Mouse (Mus musculus) embryonic facial prominence, embryonic 14.5 days (tissue): ENCODE data around the gene Slc43a2. TPM values are rescaled to one million over a fixed set of nuclear protein-coding genes. Genes with fewer than 3 reads are reported as not detected.

Experiments
- ATAC-seq: fragments of 200-750 bp; cut with Nextera tagmentation; 2 replicates; pipeline ENCODE4 v1.8.0; 2017; ENCODE audit warnings: low read depth, moderate number of reproducible peaks, moderate TSS enrichment
- DNase-seq: peaks from one replicate; pipeline ENCODE4 v3.0.0-alpha.2; 2015; ENCODE audit warnings: low spot score
- H3K27ac ChIP-seq: fragments of 300-500 bp; sonication (generic); replicated peaks from 2 replicates; pipeline ENCODE4 v1.5.1; 2014; ENCODE audit warnings: low read depth, mild to moderate bottlenecking, low read length, moderate library complexity
- H3K27me3 ChIP-seq: fragments of 300-500 bp; sonication (generic); replicated peaks from 2 replicates; pipeline ENCODE4 v1.6.1; 2014; ENCODE audit warnings: low read length; ENCODE audit not compliant: control insufficient read depth, insufficient read depth
- H3K36me3 ChIP-seq: fragments of 300-500 bp; sonication (generic); 2 replicates; pipeline ENCODE4 v1.6.1; 2014; ENCODE audit warnings: low read length, mixed read lengths; ENCODE audit not compliant: control insufficient read depth, insufficient read depth
- H3K4me1 ChIP-seq: fragments of 300-500 bp; sonication (generic); 2 replicates; pipeline ENCODE4 v1.6.1; 2014; ENCODE audit warnings: antibody characterized with exemption, low read length; ENCODE audit not compliant: control insufficient read depth, insufficient read depth
- H3K4me2 ChIP-seq: fragments of 300-500 bp; sonication (generic); 2 replicates; pipeline ENCODE4 v1.6.1; 2014; ENCODE audit warnings: low read depth, mild to moderate bottlenecking, low read length, moderate library complexity, mixed read lengths
- H3K4me3 ChIP-seq: fragments of 300-500 bp; sonication (generic); 2 replicates; pipeline ENCODE4 v1.5.1; 2014; ENCODE audit warnings: low read depth, mild to moderate bottlenecking, low read length
- H3K9ac ChIP-seq: fragments of 300-500 bp; sonication (generic); 2 replicates; pipeline ENCODE4 v1.6.1; 2014; ENCODE audit warnings: low read depth, mild to moderate bottlenecking, low read length, moderate library complexity, mixed read lengths
- H3K9me3 ChIP-seq: fragments of 300-500 bp; sonication (generic); 2 replicates; pipeline ENCODE4 v1.6.1; 2016; ENCODE audit warnings: low read length; ENCODE audit not compliant: control insufficient read depth
- WGBS: fragments of 180-500 bp; shearing (Covaris S2); extraction: QIAGEN DNeasy Blood & Tissue Kit; methylation state at CpG from one replicate; pipeline ENCODE4 v1.1.7; 2014; 5-methylcytosine and 5-hydroxymethylcytosine counted together
- polyA plus RNA-seq: library from polyadenylated mRNA; unstranded; fragments of >200 nt; fragmentation: Nextera tagmentation; extraction: Ambion mirVana; gene quantifications from 2 replicates; pipeline ENCODE4 v1.2.1, GENCODE M21; 2014

Gene Slc43a2
- polyA plus RNA-seq, 1 experiment from 2014 or later: 4.3 TPM

DNA sequence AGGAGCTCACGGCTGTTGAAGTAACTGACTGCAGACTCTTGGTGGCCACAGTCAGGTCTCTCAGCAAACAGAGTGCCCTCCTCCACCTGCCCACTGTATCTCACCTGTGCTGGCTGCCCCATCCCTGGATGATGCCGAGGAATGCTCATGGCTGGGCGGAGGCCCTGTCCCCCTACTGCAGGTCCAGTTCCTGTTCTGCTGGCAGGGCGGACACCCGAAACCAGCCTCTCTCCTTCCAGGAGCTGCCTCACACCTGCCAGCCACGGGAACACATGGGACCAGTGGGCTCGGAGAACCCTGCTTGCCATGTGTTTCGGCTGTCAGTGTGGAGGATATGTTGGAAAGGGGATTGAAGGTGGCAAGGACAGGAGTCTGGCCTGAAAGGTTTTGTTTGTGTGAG lies 8.7 kb downstream of the Slc43a2 start:
- Histone ChIP-seq H3K9me3 (no peaks in the 10 kb centered on the region), H3K4me3 (no peak overlapping the region), H3K27ac (no peak overlapping the region), H3K9ac (no peak overlapping the region), H3K27me3 (no peaks in the 10 kb centered on the region), H3K4me1 (no peaks in the 10 kb centered on the region), H3K4me2 (no peak overlapping the region), H3K36me3 (no peaks in the 10 kb centered on the region)
- DNase-seq: no peak
- 68% methylated on average over 8 of the region's 8 CpGs for WGBS
- ATAC-seq: no peak

DNA sequence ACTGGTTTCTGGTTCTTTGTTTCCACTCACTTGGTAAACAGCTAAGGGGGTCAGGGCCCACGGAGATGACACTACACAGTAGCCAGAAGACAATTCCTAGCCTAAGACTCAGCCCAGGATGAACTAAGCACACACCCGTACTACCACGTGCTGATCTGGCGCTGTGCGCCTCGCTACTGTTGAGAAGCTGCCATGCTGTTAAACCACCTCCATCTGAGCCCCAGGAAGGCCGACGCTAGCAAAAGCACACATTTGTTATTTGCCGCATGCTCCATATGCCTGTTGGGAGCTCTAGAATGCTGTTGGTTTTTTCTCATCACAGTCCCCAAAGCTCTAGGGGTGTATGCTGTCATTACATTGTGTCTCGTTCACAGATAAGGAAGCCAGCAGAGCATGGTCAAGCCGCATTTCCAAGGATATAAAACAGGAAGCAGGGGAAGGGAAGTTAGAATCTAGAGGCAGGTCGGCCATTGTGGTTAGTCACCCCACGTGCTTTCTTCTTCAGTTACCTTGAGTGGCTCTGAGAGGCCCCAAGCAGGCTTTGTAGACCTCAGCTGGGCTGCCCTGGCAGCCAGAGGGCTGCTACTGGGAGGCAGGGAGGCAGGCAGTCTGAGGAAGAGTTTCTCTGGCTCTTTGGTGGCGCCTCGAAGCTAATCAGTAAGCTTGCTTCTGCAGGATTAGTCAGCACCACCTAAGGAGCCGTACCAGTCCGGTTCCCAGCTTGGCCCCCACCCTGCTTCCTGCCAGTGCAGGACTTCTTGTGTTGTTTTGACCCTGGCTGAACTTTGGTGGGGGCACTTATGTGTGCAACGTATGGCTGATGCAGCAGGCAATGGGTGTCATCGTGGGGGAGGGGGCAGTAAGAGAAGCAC lies 9.5 kb downstream of the Slc43a2 start:
- H3K4me1 ChIP-seq: no peaks in the 10 kb centered on the region
- H3K4me3 ChIP-seq: no peak overlapping the region
- no peak overlapping the region for H3K4me2 ChIP-seq
- WGBS: 66% methylated on average over 19 of the region's 19 CpGs
- H3K9ac ChIP-seq: no peak overlapping the region
- H3K27ac ChIP-seq: no peak overlapping the region
- DNase-seq (no peak), ATAC-seq (no peak)
- no peaks in the 10 kb centered on the region for H3K36me3 ChIP-seq
- no peaks in the 10 kb centered on the region for H3K27me3 ChIP-seq
- no peaks in the 10 kb centered on the region for H3K9me3 ChIP-seq

- Histone ChIP-seq H3K27me3 (no peaks in the 10 kb centered on the region), H3K36me3 (no peaks in the 10 kb centered on the region), H3K9me3 (no peaks in the 10 kb centered on the region), H3K4me3 (no peak overlapping the region), H3K27ac (no peak overlapping the region), H3K4me1 (peaks cover 3% of the 10 kb centered on the region; the same call in 1 of the 2 replicates), H3K4me2 (no peak overlapping the region), H3K9ac (no peak overlapping the region)
- WGBS: 89% methylated on average over 9 of the region's 9 CpGs
- no peak for DNase-seq
- ATAC-seq: no peak
Measured at GRCm38 (mm10) chr11:75544713-75545112, 13.2 kb downstream of the Slc43a2 start.

GRCm38 (mm10) chr11:75546057-75546456 lies 14.6 kb downstream of the Slc43a2 start:
- no peak for DNase-seq
- ATAC-seq: no peak
- H3K4me3 ChIP-seq: no peak overlapping the region
- no peak overlapping the region for H3K9ac ChIP-seq
- no peaks in the 10 kb centered on the region for H3K9me3 ChIP-seq
- no peaks in the 10 kb centered on the region for H3K36me3 ChIP-seq
- 69% methylated on average over 4 of the region's 4 CpGs for WGBS
- H3K27ac ChIP-seq: no peak overlapping the region
- H3K4me1 ChIP-seq: peaks cover 5% of the 10 kb centered on the region; the same call in 1 of the 2 replicates
- H3K4me2 ChIP-seq: no peak overlapping the region
- no peaks in the 10 kb centered on the region for H3K27me3 ChIP-seq

DNA sequence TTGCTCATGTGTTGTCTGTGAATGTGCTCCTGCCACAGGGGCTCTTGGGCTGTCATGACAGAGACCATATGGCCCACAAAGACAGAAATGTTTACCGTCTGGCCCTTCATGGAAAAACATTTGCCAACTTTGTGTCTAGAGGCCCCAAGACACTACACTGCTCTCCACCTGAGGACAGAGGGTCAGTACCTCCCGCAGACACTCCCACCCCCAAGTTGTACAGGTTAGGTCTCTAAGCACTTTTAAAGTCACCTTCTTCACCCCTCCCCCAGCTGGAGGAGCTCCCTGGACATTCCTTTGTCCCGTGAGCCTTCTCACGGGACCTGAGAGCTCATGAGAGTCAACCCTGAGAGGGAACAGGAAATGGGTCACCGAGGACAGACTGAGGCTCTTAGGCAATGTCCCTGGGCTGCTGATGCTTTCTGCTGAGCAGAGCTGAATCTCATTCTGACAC lies 18.2 kb downstream of the Slc43a2 start:
- H3K9ac ChIP-seq: no peak overlapping the region
- no peaks in the 10 kb centered on the region for H3K36me3 ChIP-seq
- H3K4me3 ChIP-seq: no peak overlapping the region
- H3K4me2 ChIP-seq: no peak overlapping the region
- DNase-seq (no peak), ATAC-seq (no peak)
- H3K9me3 ChIP-seq: no peaks in the 10 kb centered on the region
- peaks cover 20% of the 10 kb centered on the region for H3K4me1 ChIP-seq
- no peaks in the 10 kb centered on the region for H3K27me3 ChIP-seq
- peak overlapping the region; percentile 58; the same call in 1 of the 2 replicates for H3K27ac ChIP-seq
- 41% methylated on average over 5 of the region's 5 CpGs for WGBS

DNA sequence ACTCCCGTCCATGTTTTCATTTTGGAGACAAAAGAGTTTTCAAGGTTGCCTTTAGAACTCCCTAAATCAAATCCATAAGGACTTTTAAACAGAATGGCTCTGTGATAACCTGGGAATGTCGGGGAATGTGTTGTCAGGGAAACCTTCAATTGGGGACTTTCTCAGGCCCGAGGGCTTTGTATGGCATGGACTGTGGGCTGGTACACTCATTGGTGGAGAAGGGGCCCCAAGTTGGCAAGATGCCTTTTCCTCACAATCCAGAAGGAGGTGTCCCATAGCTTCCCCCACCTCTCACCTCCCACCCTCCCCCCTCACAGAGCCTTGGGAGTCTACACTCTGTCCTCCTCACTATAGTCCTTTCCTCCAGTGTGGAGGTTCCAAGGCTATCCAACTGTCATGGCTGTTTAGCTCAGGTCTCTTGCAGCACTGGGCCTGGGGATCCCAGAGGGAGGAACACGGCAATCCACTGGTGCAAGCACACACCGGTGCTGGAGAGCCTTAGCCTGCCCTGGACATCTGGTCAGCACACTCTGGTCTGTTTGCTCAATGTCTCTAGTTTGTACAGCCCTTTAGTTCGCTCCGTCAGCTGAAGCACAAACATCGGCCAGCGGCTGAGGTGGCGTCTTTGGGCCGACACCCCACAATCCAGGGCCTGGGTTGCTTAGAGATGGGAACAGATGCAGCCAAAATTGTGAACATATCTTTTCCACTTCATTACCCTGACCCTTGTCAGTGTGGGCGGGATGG lies 18.9 kb downstream of the Slc43a2 start:
- Histone ChIP-seq H3K4me2 (no peak overlapping the region), H3K36me3 (no peaks in the 10 kb centered on the region), H3K9me3 (no peaks in the 10 kb centered on the region), H3K9ac (no peak overlapping the region), H3K27me3 (no peaks in the 10 kb centered on the region), H3K4me1 (peaks cover 20% of the 10 kb centered on the region), H3K27ac (peak overlapping the region; percentile 58; the same call in 1 of the 2 replicates), H3K4me3 (no peak overlapping the region)
- 53% methylated on average over 12 of the region's 12 CpGs for WGBS
- ATAC-seq: peak; percentile 5; the same call in 1 of the 2 replicates
- no peak for DNase-seq

DNA sequence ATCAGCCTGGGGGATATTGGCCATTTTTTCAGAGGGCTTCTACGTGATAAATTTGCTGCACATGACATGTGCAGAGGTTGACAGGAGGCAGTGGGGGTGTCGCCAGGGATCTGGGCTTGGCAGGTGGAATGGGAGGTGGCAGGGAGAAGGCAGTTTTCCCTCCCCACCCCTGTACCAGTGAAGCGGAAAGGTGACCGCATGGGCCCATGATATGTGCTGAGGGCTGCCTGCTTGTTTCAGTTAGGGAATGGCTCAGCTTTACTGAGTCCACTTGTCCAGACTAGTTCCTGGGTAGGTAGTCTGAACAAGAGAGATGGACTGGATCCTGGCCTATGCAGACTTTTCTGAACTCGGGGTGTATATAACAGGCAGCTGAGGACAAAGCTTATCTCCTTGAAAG lies 19.8 kb downstream of the Slc43a2 start:
- H3K4me2 ChIP-seq: no peak overlapping the region
- H3K4me3 ChIP-seq: no peak overlapping the region
- H3K9ac ChIP-seq: no peak overlapping the region
- peak overlapping the region; percentile 58; the same call in 1 of the 2 replicates for H3K27ac ChIP-seq
- no peaks in the 10 kb centered on the region for H3K9me3 ChIP-seq
- H3K36me3 ChIP-seq: no peaks in the 10 kb centered on the region
- no peak for DNase-seq
- WGBS: 80% methylated on average over 5 of the region's 5 CpGs
- ATAC-seq: no peak
- no peaks in the 10 kb centered on the region for H3K27me3 ChIP-seq
- H3K4me1 ChIP-seq: peaks cover 20% of the 10 kb centered on the region

DNA sequence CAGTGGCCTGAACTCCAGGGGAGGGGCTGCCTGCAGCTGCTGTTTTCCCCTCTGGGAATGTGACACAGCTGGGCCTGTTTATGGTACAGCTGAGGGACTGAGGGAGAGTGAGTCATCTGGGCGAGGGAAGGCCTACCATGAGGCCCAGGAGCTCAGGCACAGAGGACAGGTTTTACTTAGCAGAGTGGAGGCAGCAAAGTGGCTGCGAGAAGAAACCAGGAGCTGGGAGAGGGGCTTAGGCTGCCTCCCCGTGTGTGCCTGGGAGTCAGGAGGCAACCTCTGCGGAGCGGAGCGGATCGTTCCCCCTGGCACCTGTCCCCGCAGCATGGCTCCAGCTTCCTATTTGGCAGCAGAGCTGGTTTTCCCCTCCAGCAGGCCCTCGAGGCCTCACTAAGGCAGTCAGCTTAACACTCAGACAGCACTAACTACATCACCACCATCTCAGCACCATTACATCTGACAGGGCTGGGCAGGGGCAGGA lies 20.5 kb downstream of the Slc43a2 start:
- Histone ChIP-seq H3K36me3 (no peaks in the 10 kb centered on the region), H3K27me3 (no peaks in the 10 kb centered on the region), H3K4me2 (no peak overlapping the region), H3K9me3 (no peaks in the 10 kb centered on the region), H3K4me3 (no peak overlapping the region), H3K4me1 (peaks cover 20% of the 10 kb centered on the region), H3K9ac (peak overlapping the region; percentile 25; the same call in 1 of the 2 replicates), H3K27ac (peak overlapping the region; percentile 45)
- peak; percentile 70 for ATAC-seq
- peak; percentile 72 for DNase-seq
- WGBS: 20% methylated on average over 4 of the region's 9 CpGs
